Mouse (Mus musculus) naive thymus-derived CD4-positive, alpha-beta T cell, adult 2 months (primary cell): ENCODE results near the gene Cnn1.

Source experiments
- DNase-seq: peaks from one replicate; pipeline ENCODE4 v3.0.0-alpha.2; 2011; ENCODE audit warnings: low read depth

Gene Cnn1

GRCm38 (mm10) chr9:22157516-22158265, 58.7 kb downstream of the Cnn1 start:
- no peak for DNase-seq
